Mouse (Mus musculus) layer of hippocampus, adult 11-12 months (tissue): ENCODE data around the gene Wwox.
"Not testable (repeated sequence)": the region's sequence is repeated elsewhere in the genome, so short reads cannot be mapped to it uniquely, and the experiment has no call there.

Source experiments
- DNase-seq: peaks from one replicate; pipeline ENCODE4 v3.0.0; 2022; ENCODE audit warnings: low spot score

Wwox gene

GRCm38 (mm10) chr8:114806826-114807420, 367.5 kb downstream of the Wwox start:
- DNase-seq = no peak

GRCm38 (mm10) chr8:114807676-114808426, 368.4 kb downstream of the Wwox start:
- DNase-seq = no peak

- no peak for DNase-seq
Measured at GRCm38 (mm10) chr8:114810470-114810869, 371.0 kb downstream of the Wwox start.

DNA sequence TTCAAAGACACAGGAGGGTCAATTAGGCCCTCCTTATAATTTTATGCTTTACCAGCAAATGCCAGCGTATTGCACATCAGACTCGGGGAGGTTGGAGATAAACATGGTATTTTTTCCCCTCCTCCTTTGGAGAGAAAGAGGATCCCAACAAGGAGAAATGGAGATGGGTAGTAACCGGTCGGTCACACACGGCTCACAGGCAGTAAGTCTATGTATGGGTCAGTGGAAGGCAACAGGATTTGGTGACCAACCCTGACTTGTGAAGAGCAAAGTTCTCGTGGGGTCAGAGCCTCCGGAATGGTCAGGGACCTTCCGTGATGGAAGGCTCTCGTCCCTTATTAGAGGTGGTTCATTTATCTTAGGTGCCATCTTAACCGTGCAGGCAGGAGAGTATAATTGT, 374.4 kb downstream of the Wwox start:
- DNase-seq = no peak

GRCm38 (mm10) chr8:114814769-114815736, 375.6 kb downstream of the Wwox start:
- no peak for DNase-seq

DNA sequence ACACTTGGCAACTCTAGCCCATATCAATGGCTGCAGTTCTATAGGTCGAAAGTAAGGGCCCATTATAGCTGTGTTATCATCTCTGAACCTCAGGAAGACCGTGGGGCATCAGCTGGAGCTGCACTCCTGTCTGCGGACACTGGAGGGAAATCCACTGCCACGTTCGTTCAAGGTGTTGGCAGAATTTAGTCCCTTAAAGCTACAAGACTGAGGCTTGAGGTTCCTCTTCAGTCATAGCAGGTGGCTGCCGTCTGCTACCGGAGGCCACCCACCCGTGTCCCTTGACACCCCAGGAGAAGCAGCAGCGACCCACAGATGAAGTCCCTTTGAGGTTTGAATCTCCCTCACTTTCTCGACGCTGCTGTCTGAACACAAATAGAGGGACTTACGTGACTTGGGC, 376.9 kb downstream of the Wwox start:
- DNase-seq = no peak

- no peak for DNase-seq
Measured at GRCm38 (mm10) chr8:114816949-114817348, 377.5 kb downstream of the Wwox start.

DNA sequence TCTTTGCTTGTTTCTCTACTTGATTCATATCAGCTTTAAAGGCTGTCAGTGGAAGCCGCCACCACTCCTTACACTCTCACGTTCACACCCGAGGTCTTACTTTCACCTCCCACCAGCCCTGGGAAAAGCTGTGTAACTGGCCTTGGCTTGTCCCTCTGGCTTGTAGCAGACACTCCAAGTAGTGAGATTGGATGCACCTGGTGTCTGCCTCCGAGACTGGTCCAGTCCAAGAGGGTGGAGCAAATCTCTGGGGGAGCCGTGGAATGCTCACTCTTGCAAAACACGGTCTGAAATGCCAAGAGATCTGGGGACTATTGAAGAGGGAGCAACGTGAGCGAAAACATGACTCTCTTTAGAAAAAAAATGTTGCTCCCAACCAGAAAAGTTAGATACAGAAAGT, 382.1 kb downstream of the Wwox start:
- DNase-seq = no peak

GRCm38 (mm10) chr8:114825460-114825859, 386.0 kb downstream of the Wwox start:
- DNase-seq = no peak

DNA sequence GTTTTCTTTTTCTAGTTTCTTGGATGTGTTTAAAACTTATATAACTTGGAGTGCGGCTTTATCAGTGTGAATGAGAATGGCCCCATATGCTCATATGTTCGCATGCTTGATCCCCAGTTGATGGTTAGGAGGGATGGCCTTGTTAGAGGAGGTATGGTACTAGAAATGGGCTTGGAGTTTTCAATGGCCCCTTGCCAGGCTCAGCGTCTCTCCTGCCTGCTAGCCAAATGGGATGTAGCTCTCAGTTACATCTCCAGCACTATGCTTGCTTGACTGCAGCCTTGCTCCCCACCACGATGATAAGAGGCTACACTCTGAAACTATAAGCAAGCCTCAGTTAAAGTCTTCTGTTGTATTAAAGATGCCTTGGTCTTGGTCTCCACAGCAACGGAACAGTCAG, 387.5 kb downstream of the Wwox start:
- DNase-seq = no peak

- not testable (repeated sequence) for DNase-seq
Measured at GRCm38 (mm10) chr8:114827810-114828209, 388.4 kb downstream of the Wwox start.

- no peak for DNase-seq
Measured at GRCm38 (mm10) chr8:114831595-114831994, 392.1 kb downstream of the Wwox start.

- no peak for DNase-seq
Measured at GRCm38 (mm10) chr8:114832251-114832774, 392.9 kb downstream of the Wwox start.

DNA sequence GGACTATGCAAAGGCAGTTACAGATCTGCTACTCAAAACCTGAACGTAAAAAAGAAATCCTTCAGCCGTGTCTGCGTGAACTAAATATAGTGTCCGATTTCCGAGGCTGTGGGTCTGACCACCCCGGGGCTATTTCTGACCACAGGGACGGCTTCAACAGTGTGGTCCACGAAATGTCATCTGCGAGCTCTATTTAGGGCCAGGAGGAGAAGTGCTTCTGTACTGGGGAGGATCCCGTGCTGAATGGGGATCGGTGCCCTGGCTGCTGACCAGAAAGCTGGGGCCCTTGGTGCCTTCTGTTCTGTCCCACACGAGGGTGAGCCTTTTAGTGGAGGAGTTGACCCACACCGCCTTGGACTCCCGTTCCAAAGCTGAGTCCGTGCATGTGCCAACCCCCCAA, 395.3 kb downstream of the Wwox start:
- DNase-seq = no peak

DNA sequence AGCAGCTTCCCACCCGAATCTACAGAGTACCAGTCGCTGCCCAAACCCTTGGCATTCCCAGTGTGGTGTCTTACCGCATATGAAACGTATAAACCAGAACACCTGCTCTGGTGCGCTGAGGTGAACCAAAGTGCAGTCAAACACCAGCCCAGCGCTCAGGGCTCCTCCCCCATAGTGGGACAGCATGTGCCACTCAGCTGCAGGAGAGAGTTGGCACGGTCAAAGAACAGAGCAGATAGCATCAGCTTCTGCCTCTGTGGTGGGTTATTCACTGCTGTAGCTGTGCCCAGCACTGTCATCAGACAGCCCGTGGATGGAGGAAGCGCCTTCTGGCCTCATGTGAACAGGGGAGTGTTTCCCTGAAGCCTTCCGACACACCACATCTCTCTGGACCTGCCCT, 400.5 kb downstream of the Wwox start:
- DNase-seq = no peak

DNA sequence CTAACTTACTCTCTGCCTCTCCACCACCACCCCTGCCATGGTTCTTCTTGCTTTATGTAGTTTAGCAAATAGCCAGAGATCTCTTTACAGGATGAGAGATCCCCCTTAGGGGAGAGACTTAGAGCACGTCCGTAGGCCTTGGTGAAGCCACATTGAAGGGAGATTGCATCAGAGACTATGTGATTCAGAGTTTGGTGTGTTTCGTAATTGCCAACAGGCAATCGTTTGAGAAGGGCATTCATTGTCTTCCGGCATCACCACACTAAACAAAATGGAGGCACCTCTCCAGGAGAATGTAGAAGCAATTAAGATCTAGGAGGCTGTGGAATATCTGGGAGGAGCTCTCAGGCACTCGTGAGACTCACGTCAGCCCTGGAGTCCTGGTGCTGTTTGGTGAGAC, 408.2 kb downstream of the Wwox start:
- no peak for DNase-seq

GRCm38 (mm10) chr8:114849461-114849860, 410.0 kb downstream of the Wwox start:
- no peak for DNase-seq

DNA sequence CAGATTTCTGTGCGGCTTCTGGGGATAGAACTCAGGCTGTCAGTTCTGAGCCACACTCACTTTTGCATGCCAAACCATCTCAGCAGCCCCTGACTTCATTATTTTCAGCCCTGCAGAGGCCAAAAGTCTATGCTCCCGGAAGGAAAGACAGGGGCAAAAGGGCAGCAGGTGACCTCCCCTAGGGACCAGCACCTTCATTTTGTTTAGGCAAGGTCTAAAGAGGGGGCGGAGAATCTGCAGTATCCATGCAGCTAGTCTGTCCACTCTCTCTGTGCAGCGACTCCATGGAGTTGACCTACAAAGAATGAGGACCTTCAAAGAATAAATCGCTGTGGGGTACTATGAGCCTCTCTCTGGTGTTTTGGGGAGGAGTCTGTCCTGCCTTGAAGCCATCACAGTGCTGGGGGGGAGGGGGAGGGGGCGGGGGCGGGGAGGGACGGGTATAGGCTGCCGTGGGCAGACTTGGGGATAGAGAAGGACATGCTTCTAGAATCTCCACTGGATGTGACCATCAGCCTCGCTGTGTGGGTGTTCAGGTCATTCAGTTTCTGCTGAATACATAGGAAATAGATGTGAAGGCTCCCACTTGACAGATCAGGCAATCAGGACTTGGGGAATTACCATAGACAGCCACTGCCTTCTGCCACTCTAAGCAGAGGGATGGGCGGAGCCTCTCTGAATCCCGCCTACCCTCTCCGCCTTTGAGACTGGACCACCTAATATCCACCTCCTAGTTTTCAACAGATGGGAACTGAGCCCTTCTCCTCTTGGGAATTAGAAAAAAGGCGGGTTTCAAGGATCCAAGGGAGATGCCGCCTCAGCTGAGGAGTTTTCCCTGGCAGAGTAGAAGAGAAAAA, 410.8 kb downstream of the Wwox start:
- DNase-seq = no peak

GRCm38 (mm10) chr8:114853765-114854164, 414.3 kb downstream of the Wwox start:
- no peak for DNase-seq

DNA sequence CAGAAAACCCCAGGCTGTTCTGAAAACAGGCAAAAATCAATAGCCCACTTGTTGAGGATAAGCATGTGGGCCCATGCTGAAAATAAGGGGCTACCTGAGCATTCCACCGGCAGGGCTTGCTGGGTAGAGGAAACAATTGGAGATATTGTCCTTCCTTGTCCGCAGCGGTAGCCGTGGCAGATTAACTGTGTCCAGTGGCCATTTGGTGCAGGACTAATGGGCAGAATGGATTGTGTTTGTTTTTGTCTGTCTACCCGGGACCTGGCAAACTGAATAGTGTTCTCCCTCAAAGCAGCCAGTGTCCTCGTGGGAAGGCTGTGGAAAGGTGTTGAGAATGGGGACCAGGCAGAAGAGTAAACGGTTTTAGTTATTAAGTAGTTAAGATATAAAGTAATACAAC, 416.4 kb downstream of the Wwox start:
- no peak for DNase-seq

DNA sequence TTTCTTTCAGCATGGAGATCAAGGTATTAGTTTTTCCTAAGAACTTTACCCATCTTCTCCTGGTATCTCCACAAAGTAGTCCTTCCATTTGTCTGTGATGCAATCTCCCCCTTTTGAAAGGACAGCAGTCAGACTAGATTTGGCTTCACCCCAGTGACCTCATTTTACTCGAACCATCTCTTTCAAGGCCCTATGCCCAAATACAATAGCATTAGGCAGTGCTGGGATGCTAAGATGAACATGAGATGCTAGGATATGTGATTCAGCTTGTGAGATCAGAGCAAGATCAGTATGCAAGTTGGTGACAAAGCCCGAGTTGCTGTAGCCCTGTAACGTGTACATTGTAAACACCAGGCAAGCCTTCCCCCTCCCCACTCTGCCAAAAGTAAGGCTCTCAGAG, 426.5 kb downstream of the Wwox start:
- DNase-seq = no peak

GRCm38 (mm10) chr8:114869321-114869720, 429.9 kb downstream of the Wwox start:
- DNase-seq = no peak
